Mouse (Mus musculus): ENCODE data around the gene Nfia.

Nfia gene

DNA sequence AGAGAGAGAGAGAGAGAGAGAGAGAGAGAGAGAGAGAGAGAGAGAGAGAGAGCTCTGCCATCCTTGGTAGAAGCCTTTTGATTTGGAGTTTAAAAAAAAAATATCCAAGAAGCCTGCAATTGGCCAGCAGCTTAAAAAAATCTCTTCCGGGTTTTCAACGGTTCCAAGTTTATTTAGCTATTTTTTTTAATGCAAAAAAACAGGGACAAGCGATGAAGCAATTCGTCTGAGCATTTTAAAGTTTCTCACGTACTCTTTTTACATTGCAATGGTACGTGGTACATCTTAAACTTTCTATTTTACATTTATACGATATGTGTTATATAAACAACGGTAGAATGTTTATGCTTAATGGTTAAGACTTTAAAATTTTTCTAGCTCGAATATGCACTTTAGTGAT lies at the start of gene Nfia:
Gene Nfia (plus strand): TSS at position 94 of the 400 bp plus-strand sequence.
- in situ Hi-C loops (cut with MboI; ENCODE audit: low pct_unique_long_range_greater_than_20kb in 1 of 2, low sequenced_read_pairs in 2 of 2, unreplicated experiment in 1 of 2) = loop anchor here in 1 of 2 experiments (25.0 kb wide), 2 partner anchors 340 to 940 kb away; no protein-coding TSS in a partner anchor

DNA sequence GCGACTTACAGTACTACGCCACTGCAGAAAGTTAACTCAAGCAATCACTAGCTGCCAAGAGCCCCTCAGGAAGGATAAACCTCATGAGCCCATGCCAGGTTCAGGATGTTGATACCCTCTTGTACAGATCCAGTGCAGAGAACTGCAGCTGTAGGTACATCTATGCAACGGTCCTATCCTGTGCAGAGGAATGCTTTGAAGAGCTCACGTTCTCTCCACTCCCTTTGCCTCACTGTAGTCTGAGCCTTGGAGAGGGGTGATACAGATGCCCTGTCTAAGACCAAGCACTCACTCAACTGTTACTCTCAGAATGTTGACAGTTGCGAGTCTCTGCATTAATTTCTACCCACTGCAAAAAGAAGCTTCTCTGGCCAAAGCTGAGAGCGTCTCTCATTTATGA lies 49.2 kb upstream of the Nfia start:
- in situ Hi-C loops (cut with MboI; ENCODE audit: low pct_unique_long_range_greater_than_20kb in 1 of 2, low sequenced_read_pairs in 2 of 2, unreplicated experiment in 1 of 2) = no loop called here

DNA sequence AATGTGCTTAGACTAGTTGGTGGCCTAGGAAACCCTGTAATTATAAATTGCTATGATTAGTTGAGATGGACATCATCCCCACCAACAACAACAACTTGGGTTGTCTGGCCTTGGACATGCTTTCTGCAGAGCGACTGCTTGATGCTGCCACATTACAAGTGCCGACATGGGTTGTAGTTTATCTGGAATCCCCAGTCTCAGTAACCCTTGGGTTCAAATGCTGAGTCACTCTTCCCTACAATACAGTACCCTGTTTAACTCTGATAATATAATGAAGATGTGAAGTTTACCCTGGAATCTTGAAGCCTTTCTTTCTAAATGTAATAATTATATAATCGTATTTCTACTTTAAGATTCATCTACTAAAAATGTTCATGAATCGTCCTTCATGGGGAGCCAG lies 44.0 kb upstream of the Nfia start:
- in situ Hi-C loops (cut with MboI; ENCODE audit: low pct_unique_long_range_greater_than_20kb in 1 of 2, low sequenced_read_pairs in 2 of 2, unreplicated experiment in 1 of 2) = no loop called here

DNA sequence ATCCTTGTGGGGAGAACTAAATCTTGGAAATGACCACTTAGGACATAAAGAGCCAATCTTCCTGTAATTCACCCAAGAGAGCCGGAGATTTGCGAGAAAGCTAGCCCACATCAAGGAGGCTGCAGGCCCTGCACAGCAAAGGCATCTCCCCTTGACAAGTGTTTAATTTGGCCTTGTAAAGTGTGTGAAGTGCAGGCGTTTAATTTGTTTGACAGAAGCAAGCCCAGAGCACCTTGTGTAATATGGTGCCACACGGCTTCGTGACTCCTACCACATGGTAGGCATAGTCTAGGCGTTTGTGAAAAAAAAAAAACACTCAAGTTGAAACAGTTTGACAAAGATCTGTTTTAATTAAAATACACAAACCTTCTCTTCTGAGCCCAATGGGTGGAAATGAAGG lies 42.5 kb upstream of the Nfia start:
- in situ Hi-C loops (cut with MboI; ENCODE audit: low pct_unique_long_range_greater_than_20kb in 1 of 2, low sequenced_read_pairs in 2 of 2, unreplicated experiment in 1 of 2) = no loop called here

DNA sequence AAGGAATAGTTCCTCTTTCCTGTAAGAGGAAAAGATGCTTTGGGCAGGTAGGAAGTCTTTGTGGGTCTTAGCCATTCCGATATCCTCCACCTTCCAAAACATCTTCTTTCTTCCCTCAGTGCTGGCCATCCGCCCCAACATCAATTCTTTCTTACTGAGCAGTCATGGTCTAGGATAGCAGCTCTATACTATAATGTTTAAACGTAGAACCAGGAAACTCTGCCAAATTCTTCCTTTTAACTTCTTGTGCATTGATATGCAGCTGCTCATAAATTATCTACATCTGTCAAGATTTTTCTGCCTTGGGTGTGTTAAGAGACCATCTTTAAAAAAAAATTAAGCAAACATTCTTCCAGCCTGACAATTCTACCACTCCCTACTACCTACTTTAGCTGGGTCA lies 42.1 kb upstream of the Nfia start:
- in situ Hi-C loops (cut with MboI; ENCODE audit: low pct_unique_long_range_greater_than_20kb in 1 of 2, low sequenced_read_pairs in 2 of 2, unreplicated experiment in 1 of 2) = no loop called here

DNA sequence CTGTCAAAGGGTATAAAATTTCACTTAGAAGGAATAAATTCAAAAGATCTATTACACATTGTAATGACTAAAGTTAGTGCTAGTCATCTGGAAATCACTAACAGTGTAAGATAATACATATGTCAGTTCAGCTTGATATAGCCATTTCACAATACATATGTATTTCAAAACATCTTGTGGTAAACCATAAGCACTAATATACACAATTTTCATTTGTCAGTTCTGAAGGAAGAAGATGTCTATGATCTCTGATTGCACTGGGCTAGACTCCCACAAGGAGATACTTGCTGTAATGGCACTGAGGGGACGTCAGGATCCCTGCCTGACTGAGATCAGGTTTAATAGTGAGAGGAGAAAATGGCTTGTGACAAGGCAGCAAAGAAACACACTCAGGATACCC lies 39.1 kb upstream of the Nfia start:
- in situ Hi-C loops (cut with MboI; ENCODE audit: low pct_unique_long_range_greater_than_20kb in 1 of 2, low sequenced_read_pairs in 2 of 2, unreplicated experiment in 1 of 2) = no loop called here

DNA sequence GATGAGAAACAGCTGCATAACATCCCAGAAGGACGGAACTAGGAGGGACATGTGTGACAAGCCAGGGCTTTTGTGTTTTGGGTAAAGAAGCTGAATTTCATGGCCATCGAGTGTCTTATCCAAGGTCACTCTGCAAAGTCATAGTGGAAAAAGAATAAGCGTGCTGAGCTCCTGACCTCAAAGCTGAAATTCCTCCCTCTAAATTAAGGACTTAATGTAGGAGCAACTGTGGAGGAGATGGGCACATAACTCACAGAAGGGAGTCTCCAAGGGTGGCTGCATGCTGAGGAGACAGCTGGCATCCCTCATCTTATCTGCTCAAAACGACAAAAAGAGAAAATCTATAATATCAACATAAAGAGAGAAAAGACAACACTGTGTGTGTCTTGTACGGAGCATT lies 28.6 kb upstream of the Nfia start:
- in situ Hi-C loops (cut with MboI; ENCODE audit: low pct_unique_long_range_greater_than_20kb in 1 of 2, low sequenced_read_pairs in 2 of 2, unreplicated experiment in 1 of 2) = no loop called here

DNA sequence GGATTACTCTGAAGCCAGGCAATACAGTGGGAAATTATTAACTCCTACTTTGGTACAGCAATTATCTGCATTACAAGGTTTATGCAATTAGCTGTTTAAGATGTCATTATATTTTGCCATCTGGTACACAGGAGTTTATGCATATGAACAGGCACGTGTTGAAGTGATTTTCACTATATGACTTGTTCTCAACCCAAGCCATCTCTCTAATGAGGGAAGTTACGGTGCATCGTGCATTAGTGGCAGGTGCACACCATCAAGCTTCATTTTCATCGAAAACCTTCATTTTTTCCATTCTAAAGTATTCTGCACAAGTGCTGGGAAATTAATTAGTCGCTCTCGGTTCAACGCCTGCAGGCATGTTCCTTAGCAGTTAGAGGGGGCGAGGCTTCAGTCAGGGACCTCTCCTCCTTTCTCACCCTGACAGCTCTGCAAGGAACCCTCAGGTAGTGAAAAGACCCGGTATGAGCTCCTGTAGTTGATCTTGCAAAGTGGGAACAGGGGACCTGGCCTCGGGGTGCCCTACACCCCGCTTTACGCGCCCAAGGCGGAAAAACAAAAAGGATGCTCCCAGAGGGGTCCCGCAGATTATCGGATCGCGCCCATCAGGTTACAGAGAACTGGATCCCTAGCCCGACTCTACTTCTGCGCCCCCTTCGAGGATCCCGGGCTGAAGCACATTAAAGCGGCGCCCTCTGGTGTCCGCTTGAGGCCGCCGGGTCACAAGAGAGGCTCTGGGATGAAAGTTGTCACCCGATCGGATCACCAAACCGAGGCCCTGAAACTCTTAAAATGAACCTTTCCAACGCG lies 27.0 kb upstream of the Nfia start:
- in situ Hi-C loops (cut with MboI; ENCODE audit: low pct_unique_long_range_greater_than_20kb in 1 of 2, low sequenced_read_pairs in 2 of 2, unreplicated experiment in 1 of 2) = no loop called here

DNA sequence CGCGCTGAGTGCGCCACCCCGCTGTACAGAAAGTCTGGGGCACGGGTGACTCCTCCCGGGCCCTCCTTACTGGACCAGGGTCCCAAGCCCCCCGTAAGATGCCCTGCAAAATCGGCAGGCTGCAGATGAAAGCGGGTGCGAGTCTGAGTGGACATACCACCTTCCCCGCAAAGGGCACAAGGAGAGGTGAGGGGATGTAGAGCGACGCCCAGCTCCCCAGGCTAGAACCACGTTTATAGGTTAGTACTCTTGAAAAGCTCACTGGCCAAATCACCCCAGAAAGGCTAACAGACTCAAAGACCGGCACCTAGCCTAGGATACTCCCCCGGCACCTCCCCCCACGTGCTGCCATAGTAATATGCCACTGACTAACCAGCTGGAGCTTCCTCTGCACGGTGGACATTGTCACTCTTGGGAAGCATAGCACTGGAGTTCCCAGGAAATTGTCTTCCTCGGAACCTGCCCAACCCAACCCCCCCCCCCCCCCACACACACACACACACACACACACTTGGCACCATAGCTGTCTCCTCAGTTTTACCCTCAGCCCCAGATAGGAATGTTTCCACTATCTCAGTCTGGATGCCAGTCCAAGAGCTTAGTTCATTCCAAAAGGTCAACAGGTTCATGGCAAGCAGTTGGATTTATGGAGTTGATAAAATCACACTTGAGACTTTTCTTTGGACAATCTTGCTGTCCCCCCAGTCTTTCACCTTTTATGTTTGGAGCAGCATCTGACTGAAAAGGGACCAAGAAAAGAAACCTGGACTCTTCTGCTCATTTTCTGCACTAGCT lies 26.2 kb upstream of the Nfia start:
- in situ Hi-C loops (cut with MboI; ENCODE audit: low pct_unique_long_range_greater_than_20kb in 1 of 2, low sequenced_read_pairs in 2 of 2, unreplicated experiment in 1 of 2) = no loop called here

DNA sequence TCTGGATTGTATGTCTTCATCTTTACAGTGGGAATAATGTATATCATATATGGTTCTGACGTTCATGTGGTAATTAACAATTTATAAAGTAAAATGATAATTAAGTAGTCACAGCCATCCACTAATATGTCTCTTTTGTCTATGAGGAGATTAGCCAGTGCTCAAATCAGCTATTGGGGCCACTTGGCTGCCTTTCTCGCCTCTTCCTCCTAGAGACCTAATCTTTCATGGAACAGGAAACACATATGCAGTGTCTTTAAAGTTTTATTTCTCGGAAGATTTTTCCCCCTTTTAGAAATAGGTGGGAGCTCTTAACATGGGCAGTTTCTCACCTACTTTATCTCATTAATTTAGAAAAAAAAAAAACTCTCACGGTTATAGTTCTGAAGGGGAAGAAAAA lies 22.1 kb upstream of the Nfia start:
- in situ Hi-C loops (cut with MboI; ENCODE audit: low pct_unique_long_range_greater_than_20kb in 1 of 2, low sequenced_read_pairs in 2 of 2, unreplicated experiment in 1 of 2) = loop anchor here in 1 of 2 experiments (5.0 to 25.0 kb wide), 3 partner anchors 178 to 962 kb away; no protein-coding TSS in a partner anchor

DNA sequence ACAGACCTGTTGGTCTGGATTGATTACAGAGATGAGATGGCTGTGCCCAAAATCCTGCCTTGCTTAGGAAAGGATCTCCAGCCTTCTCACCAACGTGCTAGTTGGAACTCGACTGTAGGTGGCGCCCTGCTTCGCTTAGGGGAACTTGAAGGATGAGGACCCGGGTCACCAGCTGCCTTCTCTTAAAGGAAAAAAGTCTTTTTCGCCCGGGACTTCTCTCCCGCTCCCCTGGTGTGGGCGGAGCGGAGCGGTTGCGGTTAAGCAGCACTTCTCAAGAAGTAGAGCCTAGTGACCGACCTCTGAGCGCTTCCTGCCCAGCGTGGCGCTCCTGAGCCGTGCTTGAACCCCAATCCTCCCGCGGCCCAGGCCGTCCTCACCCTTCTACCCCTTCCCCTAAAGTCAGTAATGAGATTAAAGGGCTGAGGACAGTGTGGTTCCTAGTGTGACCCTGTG lies 21.5 kb upstream of the Nfia start:
- in situ Hi-C loops (cut with MboI; ENCODE audit: low pct_unique_long_range_greater_than_20kb in 1 of 2, low sequenced_read_pairs in 2 of 2, unreplicated experiment in 1 of 2) = loop anchor here in 1 of 2 experiments (5.0 to 25.0 kb wide), 3 partner anchors 179 to 961 kb away; no protein-coding TSS in a partner anchor

DNA sequence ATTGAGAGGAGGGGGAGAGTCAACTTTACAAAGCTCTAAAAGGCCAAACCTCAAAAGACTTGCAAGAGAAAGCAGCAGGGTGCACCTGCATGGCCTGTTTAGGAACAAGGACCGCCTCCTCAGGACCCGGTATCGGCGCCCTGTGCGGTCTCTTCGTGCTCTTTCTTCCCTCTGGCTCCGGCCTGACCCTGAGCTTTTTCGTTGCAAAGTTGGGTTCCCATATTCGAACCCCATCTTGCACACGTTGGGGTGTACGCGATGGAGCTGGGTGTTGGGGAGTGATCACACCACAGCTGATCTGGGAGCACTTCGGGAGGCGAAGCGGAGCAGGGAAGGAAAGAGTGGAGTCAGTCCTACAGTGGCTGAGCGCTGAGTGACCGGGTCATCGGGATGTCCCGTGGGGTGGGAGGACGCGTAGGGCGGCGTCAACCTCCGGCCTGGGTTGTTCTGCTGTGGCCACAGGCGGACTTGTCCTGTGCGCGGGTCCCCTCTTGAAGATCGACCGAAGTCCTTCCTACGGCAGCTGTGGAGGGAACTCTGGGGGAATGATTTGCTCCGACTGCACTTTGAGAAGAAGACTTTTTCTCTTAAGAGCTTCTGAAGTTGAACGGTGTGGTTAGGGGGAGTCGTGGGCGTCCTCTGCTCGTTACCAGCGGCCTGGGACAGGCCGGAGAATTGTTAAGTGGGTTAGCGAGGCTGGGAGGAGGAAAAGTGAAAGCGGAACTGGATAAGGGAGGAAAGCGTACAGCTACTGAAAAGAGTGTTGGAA lies 20.9 kb upstream of the Nfia start:
- in situ Hi-C loops (cut with MboI; ENCODE audit: low pct_unique_long_range_greater_than_20kb in 1 of 2, low sequenced_read_pairs in 2 of 2, unreplicated experiment in 1 of 2) = loop anchor here in 1 of 2 experiments (5.0 to 25.0 kb wide), 3 partner anchors 179 to 961 kb away; no protein-coding TSS in a partner anchor

DNA sequence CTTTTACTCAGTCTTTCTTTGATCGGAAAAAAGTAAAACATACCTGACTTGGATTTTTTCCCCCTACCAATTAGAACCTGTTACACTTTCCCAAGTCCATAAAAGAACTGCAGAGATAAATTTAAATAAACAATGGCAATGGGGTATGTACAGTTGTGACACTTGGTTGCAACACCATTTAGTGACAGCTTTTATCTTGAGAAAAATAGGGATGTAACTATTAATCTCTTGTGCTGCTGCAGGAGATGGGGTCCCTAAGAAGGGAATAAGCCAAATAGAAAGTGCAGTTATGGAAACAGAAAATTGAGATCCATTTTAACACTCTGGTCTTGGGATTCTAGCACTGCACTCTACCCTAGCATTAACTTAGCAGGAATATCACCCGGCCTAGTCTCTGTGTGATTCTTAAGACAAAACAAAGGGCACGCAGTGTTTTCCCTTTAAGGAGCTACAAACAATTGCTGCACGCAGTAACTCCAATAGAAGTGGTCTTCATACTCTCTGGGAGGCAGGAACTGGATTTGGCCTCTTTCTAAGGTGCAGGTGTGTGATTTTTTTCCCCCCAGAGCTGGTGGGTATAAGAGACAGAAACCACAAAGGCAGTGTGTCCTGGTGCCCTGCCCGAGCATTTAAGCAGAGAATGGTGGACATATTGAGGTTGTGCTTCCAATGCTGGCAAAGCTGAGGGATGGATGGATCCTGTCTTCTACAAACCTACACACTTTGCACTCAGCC lies 20.1 kb upstream of the Nfia start:
- in situ Hi-C loops (cut with MboI; ENCODE audit: low pct_unique_long_range_greater_than_20kb in 1 of 2, low sequenced_read_pairs in 2 of 2, unreplicated experiment in 1 of 2) = loop anchor here in 1 of 2 experiments (5.0 to 25.0 kb wide), 3 partner anchors 180 to 960 kb away; no protein-coding TSS in a partner anchor

DNA sequence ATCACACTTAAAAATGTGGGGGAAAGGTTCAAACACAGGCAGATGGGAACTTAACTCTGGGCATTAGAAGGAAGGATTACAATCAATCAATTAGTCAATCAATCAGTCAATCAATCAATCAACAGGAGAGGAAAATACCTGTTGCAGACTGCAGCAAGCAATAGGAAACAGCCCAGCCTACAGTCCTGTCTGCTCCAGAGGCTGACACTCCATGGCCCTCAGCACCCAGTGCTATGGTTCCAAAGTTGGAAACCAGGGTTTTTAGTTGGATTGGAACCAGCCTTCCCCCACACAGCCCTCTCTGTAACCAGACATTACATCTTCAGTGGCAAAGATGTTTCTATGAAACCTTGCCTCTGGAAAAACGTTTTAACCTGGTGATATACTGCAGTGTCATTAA lies 19.0 kb upstream of the Nfia start:
- in situ Hi-C loops (cut with MboI; ENCODE audit: low pct_unique_long_range_greater_than_20kb in 1 of 2, low sequenced_read_pairs in 2 of 2, unreplicated experiment in 1 of 2) = loop anchor here in 1 of 2 experiments (5.0 to 25.0 kb wide), 3 partner anchors 181 to 959 kb away; no protein-coding TSS in a partner anchor

DNA sequence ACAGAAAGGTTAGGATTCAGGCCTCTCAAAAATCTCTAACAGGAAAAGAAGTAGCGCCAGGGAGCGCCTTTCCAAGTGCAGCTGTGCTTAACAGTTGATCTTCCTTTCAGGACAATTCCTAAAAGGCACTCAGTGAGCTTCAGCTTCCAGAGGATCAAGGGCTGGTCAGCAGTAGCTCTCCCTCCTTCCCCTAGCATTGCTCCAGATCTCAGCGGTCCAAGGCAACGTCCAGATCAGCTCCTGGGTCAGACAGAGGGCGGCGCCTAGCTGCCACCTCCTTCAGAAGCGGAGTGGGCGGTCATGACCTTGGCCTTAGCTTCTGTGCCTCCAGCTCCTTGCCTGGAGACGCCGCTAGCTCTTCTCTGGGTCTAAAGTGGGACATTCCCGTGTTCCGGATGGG lies 18.3 kb upstream of the Nfia start:
- in situ Hi-C loops (cut with MboI; ENCODE audit: low pct_unique_long_range_greater_than_20kb in 1 of 2, low sequenced_read_pairs in 2 of 2, unreplicated experiment in 1 of 2) = loop anchor here in 1 of 2 experiments (5.0 to 25.0 kb wide), 3 partner anchors 182 to 958 kb away; no protein-coding TSS in a partner anchor

DNA sequence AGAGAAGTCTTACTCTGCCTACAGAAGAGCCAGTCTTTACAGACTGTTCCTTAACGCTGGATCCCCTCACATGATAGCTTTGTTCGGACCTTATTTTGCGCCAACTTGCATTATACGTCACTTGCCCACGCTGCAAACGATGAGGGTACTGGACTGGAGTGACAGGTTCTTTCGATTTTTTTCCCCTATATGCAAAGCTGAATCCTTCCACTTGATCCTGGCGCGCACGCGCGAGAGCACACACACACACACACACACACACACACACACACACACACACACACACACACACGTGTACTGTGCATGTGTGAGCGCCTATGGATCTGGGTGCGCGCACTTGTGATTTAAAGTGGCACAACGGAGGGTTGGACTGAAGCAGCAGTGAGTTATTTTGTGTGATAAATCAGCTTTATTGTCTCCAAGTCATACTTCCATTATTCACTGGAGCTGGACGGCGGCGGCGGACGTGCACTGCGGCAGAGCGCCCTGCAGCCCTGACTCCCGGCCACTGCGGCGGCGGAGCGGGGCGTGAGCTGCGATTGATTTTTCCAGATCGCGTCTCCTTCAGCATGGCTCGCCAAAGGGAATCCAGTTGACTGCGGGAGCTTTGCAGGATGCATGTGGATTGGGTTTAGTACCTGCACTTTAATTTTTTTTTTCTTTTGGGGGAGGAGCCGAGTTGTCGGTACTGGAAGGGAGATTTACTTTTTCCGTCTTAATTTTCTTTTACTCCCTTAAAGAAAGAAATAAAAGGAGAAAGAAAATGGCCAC lies 15.1 kb upstream of the Nfia start:
- in situ Hi-C loops (cut with MboI; ENCODE audit: low pct_unique_long_range_greater_than_20kb in 1 of 2, low sequenced_read_pairs in 2 of 2, unreplicated experiment in 1 of 2) = loop anchor here in 1 of 2 experiments (25.0 kb wide), 2 partner anchors 355 to 955 kb away; no protein-coding TSS in a partner anchor

DNA sequence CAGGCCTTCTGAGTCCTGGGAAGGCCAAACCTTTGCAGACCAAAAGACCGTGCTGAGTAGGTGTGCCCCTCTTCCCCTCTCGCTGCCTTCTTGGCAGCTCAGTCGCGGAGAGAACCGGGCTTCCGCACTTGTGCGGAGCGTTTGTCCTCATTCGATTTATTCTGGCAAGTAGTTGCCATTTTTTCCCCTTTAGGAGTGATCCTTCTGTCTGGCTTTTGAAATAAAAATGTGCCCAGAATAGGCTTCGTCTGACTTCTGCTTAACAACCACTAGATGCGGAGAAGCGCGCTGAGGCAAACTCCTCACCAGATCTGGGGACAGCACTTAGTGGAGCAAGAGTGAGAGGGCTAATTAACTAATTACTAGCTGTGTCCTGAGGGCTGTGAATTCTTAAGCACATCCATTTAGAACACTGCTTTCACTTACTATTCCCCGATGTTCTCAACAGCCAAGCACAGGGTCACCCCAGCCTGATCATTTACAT lies 14.5 kb upstream of the Nfia start:
- in situ Hi-C loops (cut with MboI; ENCODE audit: low pct_unique_long_range_greater_than_20kb in 1 of 2, low sequenced_read_pairs in 2 of 2, unreplicated experiment in 1 of 2) = loop anchor here in 1 of 2 experiments (25.0 kb wide), 2 partner anchors 354 to 954 kb away; no protein-coding TSS in a partner anchor

Data from mouse embryonic stem cell (cell line).